Mouse (Mus musculus) brain, adult 10 weeks (tissue): ENCODE measurements around the gene Hpdl. TPM values are rescaled to one million over a fixed set of nuclear protein-coding genes. Genes with fewer than 3 reads are reported as not detected.

ENCODE experiments used
- polyA plus RNA-seq: library from polyadenylated mRNA; stranded (reverse); fragments of 350-450 nt; fragmentation: Illumina TruSeq; extraction: RNeasy Lipid Tissue Mini Kit (QIAGEN cat#74804); gene quantifications from one replicate; pipeline ENCODE4 v1.2.3, GENCODE M21; 2015; ENCODE audit warnings: low read depth, low replicate concordance

Hpdl gene
- 2.0 TPM for polyA plus RNA-seq

DNA sequence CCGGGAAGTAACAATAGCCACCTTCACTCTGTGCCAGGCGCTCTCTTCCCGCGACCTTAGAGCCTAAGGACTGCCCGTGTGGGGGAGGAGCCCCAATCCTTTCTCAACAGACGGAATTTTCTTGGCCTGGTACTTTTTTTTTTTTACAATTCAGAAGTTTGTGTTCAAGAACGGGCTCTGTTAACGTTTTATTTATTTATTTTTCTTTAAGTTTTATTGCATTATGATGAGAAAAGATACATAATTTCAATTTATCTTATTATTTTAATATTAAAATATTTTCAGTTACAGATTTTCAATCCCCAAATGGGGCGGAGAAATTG lies at the start of gene Hpdl:
TSS of gene Hpdl (minus strand) at position 14 of the 323 bp plus-strand sequence.

DNA sequence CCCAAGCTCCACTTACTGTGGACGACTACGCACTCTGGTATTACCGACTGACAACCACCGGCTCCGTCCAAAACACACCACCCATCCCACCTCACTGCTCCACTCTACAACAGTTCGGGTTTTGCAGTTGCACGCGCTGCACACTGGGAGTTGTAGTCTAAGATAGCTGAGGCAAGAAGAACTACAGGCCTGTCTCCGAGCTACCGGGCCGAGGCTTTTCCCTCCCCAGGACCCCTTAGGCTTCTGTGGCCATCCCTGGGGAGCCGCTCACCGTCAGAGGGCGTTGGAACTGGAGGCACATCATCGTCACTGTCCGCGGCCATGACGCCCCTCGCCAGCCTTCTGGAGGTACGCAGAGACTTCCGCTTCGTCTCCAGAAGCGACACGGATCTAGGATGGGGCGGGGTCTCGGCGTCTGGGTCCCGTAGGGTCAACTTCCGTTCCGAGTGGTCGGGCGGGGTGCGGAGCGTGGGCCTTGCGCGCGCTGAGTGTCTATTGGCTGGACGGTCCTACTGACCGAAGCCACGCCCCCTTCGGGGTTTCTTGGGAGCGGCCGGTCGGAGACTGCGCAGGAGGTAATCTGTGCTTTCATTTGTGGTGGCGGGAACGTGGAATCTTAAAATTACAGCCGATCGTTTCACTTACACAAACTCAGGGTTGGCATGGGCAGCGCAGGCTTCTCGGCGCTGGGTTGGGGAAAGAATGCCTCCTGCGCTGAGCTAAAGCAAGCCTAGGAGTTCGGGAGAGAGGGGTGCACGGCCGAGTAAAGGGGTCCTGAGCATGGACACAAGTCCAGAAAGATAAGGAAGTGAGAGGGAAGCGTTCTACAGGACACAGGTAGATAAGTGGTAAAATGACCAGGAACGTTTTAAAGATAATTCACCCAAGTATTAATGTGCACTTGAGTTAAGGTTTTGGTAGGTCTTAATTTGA lies 14.0 kb downstream of the Hpdl start, which contains the start of the genes Toe1 and Mutyh:
TSS of gene Toe1 (minus strand) at position 444 of the 933 bp plus-strand sequence.
TSS of gene Mutyh (plus strand) at position 527 of the 933 bp plus-strand sequence.

Other genes starting within 250 kb of the Hpdl start
- gene Ccdc17, start 225.1 kb downstream of the Hpdl start, polyA plus RNA-seq, result 3.6 TPM
- gene Nasp, start 193.8 kb downstream of the Hpdl start, polyA plus RNA-seq, result 22.9 TPM
- gene Akr1a1, start 170.0 kb downstream of the Hpdl start, polyA plus RNA-seq, result 595 TPM
- 388 TPM for gene Prdx1, start 136.2 kb downstream of the Hpdl start, polyA plus RNA-seq
- gene Mmachc, start 113.3 kb downstream of the Hpdl start, polyA plus RNA-seq, result 19.7 TPM
- 9.7 TPM for gene Ccdc163, start 113.2 kb downstream of the Hpdl start, polyA plus RNA-seq
- gene Tesk2, start 100.8 kb downstream of the Hpdl start, polyA plus RNA-seq, result 5.9 TPM
- gene Toe1, start 14.1 kb downstream of the Hpdl start, polyA plus RNA-seq, result 17.2 TPM
- 4.6 TPM for gene Mutyh, start 14.0 kb downstream of the Hpdl start, polyA plus RNA-seq
- 7.0 TPM for gene Zswim5, start 55.7 kb upstream of the Hpdl start, polyA plus RNA-seq
- 91.6 TPM for gene Urod, start 172.7 kb upstream of the Hpdl start, polyA plus RNA-seq
- 32.8 TPM for gene Hectd3, start 173.6 kb upstream of the Hpdl start, polyA plus RNA-seq
- 20.6 TPM for gene Eif2b3, start 197.7 kb upstream of the Hpdl start, polyA plus RNA-seq